Comparison of ENCODE assay signal across 10 mouse cellular contexts in the genomic region with DNA sequence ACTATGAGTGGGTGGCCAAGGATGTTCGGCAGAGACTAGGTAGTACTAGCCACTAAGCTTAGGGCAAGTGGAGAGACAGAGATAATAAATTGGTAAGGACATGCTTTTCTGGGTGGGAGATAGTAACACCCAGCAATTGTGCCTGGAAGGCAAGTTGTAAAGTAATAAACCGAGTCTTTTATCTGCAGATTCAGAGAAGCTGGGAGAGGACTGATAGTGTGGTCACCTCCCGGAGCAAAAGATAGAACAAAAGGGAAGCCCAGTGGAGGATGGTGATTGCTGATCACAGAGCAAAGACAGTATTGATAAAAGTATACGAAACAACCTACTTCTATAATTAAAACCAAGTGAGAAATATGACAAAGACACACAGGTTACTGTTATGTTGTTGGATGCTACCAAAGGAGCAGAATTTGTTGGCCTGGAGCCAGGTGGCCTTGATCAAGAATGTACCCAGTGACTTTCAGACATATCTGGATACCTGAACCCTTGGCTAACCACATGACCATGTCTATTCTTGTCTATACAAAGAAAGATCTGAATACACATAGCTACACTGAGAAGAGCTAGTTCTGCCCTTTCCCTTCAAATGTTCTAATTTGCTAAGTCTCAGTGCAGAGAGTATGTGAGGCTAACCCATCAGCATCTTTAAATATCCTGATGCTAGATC.
"Had no signal": no experiment of that assay in that cellular context is flagged by ENCODE, and none has a peak within 500 bp of the region (broad histone marks: within the 10 kb centered on the region; RNA-seq: fewer than 3 reads in every experiment).

No protein-coding gene starts in this region.

- DNase-seq: liver, postnatal 0 days; lung, adult 2 months; lung, postnatal 14 days; lung, postnatal 36 days; right cerebral cortex, postnatal 25 days; right cerebral cortex, postnatal 4 days; spleen, adult 18-20 months; thymus, adult 18-20 months; thymus, postnatal 14 days; thymus, postnatal 36 days had no signal
